Mouse (Mus musculus): Measurements from ENCODE around the gene Ntn1. TPM values are rescaled to one million over a fixed set of nuclear protein-coding genes. Genes with fewer than 3 reads are reported as not detected.

Ntn1 gene
- total RNA-seq, 2 experiments from 2014 or later: 55.4 to 61.8 TPM

DNA sequence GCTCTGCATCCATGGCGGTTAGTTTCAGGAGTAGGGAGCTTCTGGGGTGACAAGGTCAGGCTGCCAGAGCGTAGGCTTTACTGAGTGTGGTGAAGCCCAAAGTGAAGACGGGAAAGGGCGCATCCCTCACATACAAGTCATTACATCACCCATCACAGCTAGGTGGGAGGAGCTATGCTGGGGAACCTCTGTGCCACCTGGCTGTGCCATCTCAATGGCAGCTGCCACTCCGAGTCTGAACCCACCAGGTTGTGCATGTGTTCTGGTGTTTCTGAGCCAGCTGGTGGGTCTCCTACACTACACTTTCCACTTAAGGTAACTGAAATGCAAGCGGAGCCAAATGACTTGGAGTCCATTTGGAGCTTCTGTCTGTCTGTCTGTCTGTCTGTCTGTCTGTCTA, 172.8 kb downstream of the Ntn1 start:
- intact Hi-C loops (cut with DNase I): no loop called here
- DNase-seq: no peak

DNA sequence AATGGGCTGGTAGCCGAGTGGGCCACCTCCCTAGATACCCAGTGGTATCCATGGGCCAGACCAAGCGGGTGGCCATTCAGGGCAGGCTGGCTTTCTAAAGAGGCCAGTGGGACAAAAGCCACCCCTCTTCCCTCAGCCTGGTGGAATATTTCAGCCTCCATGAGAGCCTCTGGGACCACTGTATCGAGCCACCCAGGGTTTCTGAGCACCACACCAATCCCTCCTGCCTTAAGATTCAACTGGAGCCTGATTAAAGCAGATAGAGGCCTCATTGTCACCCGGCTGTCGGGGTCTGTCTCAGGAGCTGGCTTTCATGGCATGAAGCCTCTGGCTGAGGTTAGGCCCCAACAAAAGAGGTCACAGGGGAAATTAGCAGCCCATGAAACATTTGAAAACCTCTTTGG, 174.0 kb downstream of the Ntn1 start:
- intact Hi-C loops (cut with DNase I): no loop called here

DNA sequence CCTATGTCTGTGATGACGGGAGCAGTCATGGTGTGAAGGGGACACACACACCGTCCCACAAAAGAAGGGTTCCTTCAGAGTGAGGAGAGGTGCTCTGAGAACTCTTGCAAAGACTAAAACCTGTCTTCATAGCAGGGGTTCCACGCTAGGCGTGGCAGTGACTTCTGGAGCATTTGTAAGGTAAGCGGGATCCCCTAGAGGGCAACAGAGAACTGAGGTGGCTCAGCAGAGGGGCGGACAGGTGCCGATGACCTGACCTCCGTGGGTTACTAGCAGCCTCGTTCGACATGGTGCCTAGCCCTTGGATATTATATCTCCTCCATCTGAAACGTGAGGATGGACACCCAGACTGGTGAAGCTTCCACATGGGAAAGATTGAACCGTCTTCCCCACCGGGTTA, 177.5 kb downstream of the Ntn1 start:
- DNase-seq: no peak
- intact Hi-C loops (cut with DNase I): no loop called here

More for the DNA sequence above, 174.0 kb downstream of the Ntn1 start:
- no peak for DNase-seq

DNA sequence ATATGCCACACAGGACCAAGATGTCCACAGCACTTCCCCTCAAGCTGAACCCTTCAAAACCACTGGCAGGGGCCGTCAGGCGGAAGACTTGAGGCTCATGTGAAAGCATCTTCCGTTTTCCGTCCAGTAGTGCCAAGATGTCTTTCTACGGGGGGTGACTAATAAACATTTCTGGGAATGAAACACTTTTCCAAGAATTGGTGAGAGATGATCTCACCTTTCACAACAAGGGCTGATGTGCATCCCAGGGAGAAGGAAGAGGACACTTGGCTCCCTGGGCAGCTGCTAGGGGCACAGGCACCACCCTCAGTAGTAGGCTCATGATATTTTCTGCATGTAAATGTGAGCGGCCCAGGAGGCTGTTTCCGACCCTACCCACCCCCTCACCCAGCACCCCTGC, 178.4 kb downstream of the Ntn1 start:
- intact Hi-C loops (cut with DNase I): no loop called here

DNA sequence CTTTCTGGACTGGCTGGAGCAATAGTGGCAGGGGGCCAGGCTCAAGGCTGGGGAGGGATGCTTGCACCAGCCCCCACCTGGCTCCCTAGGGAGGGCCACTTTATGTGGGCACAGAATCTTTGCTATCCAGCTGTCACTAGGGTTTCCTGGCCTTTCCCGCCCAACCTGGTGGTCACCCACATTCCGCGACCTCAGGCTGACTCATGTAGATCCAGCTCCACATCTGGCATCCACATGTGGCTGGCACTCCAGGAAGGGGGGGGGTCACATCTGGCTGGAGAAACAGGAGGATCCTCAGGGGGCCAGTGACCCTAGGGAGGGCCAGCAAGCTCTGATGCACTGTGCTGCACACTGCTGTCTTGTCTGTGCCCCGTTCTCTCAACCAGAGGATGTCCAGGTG, 179.9 kb downstream of the Ntn1 start:
- intact Hi-C loops (cut with DNase I): no loop called here
- no peak for DNase-seq

More for the DNA sequence above, 178.4 kb downstream of the Ntn1 start:
- no peak for DNase-seq

DNA sequence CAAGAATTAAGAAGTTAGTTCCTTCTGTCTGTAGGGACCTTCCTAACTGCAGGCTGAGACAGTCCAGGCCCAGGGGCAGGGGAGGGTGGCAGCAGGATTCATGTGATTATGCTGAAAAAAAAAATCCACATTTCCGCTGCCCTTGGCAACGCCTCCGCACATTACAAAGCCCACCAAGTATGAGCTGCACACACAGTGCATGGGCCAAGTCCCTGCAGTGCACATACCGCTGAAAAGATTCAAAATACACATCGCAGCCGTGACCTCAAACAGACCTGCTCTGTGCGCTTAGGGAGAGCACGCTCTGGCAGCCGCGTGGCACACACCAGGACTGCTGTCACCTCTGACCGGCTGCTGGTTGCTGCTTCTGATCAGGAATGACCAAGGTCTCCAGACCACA, 184.6 kb downstream of the Ntn1 start:
- intact Hi-C loops (cut with DNase I): no loop called here
- no peak for DNase-seq

DNA sequence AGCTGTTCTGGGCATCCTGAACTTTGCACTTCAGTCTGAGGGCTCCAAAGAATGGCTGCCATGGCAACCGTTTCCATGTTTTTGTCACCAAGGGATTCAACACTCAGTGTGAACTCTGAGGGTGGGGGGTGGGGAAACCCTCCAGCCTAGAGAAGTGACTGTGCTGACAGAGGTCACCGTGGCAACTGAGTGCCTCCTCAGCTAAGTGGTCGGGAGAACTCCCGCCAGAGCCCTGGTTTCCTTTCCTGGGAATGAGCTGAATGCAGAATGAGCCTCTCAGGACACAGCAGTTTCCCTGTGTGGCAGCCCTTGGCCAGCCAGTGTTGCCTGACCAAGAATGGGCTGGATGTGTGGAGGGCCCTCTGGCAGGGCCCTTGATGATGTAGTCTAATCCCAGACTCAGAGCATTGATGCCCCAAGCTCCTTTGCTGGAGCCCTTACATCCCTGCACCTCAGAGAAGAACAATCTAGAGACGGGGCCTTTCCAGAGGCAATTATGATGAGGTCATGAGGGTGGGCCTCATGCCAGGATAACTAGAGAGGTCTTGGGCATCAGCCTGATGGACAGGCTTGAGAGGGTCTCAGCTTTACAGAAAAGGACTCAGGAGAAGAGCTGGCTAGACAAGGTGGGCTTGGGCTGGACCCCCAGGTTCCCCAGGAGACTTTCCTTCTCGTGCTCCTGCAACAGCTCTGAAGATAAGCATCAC, 185.3 kb downstream of the Ntn1 start:
- intact Hi-C loops (cut with DNase I): no loop called here
- no peak for DNase-seq

DNA sequence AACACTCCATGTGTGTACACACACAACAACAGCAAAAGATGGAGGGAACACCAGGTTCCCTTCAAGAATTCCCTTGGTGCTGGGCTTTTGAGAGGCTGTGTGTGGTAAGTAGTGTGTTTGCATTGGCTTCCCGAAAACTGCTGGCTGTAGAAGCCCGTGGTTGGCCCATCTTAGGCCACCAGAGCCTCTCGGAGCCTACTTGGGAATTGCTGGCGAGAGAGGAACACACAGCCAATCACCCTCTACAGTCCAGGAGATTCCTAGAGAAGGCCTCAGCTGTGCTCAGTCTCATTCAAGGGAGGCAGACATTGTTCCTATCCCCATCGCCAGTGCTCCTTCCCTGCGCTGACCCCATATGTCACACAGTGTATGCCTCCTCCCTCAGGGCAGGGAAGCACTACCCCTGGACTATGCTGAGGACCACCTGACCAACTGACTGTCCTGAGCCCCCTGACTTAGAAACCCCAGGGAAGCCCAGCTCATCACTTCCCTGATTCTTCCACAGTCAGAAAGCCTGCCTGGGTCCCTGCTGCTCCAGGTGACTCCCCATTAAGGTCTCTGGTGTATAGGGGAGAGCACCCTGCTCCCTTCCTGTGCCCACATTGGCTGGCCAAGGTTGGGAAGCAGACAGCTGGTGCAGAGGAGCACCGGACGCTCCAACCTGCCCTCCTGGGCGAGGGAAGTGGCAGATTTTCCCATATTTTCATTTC, 186.0 kb downstream of the Ntn1 start:
- DNase-seq: no peak
- intact Hi-C loops (cut with DNase I): loop anchor here (5.0 kb wide), 1 partner anchor 212 kb away; no protein-coding TSS in a partner anchor

DNA sequence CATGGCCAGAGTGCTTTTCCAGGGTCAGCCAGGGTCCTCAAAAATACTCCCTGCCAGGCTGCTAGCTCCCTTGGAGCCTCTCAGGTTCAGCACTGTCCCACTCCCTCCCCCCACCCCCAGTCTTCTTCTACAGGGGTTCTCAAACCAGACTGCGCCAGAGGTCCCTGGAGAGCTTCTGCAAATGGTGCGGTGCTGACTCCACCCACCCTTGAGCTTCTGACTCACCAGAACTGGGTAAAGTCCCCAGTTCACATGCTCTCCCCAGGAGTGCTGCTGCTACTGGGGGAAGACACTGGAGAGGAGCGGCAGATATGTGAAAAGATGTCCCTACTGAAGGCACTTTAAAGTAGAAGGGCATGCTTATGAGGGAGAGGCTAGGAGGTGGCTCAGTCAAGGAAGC, 186.7 kb downstream of the Ntn1 start:
- intact Hi-C loops (cut with DNase I): loop anchor here (5.0 kb wide), 1 partner anchor 212 kb away; no protein-coding TSS in a partner anchor

DNA sequence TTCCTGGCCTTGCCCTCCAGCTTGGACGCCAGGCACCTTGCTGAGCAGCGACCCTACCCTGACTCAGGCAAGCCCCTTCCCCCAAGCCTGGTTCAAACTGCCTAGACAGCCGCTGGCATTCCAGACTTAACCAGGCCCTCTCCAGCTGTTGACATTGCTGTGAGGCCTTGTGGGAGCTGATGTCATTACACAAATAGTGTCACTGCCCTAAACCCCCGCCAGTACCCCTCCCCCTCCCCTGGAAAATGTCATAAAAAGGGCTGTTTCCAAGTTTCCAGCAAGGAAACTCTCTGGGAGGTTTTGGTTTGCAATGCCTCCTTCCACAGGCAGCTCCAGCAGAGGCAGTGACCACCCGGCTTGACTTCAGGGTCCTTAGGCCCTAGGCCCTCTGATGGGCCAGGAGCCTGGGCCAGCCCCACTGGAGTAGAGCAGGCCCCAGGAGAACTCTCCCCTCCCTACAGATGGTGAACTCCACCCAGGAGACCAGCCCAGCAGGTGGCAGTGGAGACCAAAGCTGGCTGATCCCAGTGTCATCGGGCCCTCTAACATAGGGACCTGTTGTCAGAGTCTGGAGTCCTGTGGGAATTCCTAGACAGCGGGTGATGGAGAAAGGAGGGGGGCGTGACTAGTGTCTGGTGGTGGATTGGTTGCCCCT, 188.6 kb downstream of the Ntn1 start:
- intact Hi-C loops (cut with DNase I): loop anchor here (1.0 to 5.0 kb wide), 2 partner anchors 196 to 210 kb away; no protein-coding TSS in a partner anchor
- peak; percentile 67 to 69 for DNase-seq

More for the DNA sequence above, 186.7 kb downstream of the Ntn1 start:
- no peak for DNase-seq

DNA sequence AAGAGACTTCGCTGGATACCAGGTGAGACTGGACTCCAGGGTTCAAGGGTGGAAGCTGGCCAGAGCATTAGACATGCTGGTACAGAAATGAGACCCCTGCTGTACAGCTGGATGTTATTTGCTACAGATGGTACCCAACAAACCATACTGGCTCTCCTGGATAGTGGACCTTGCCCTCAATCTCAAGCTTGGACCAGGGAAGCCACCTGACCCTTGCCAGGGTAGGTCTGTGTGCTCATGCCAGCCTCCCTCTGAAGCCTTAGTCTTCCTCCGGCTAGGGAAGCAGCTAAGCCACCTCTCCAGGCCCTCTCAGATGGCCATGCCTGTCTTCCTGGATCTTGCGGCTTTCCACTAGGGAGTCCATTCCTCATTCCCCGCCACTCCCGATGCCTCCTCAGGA, 189.9 kb downstream of the Ntn1 start:
- intact Hi-C loops (cut with DNase I): loop anchor here (5.0 kb wide), 1 partner anchor 208 kb away; no protein-coding TSS in a partner anchor
- DNase-seq: no peak

DNA sequence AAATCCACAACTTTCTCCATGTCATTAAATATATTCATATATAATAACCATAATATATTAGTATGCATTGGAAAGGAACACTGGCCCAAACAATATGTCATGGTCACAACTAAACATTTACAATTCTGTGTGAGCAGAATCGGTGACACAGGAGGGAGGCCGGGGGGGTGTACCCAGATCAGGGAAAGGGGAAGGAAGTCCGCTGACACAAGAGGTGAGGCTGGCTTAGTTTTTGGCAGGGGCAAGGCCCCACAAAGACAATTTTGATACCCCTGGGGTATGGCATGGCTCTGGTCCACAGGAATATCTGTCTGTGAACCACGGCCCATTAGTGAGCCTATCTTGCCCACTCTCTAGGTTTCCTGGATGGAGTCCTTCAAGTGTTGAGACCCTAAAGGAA, 191.1 kb downstream of the Ntn1 start:
- intact Hi-C loops (cut with DNase I): no loop called here
- no peak for DNase-seq

DNA sequence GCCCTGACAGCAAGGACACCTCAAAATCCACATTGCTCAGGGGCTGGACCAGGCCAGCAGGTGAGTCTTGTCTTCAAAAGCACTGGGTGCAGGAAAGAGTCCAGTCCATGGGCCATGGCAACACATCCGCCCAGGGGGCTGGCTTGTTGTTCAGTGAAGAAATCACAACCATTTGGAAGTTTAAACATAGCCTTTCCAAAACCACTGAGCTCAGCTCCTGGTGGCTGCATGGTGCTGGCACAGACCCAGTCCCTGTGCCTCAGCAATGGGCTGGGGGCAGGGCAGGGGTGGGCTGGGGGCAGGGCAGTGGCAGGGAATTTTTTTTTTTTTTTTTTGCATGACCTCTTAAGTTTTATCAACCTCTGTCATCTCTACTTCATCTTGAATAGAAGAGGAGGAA, 192.0 kb downstream of the Ntn1 start:
- no peak for DNase-seq
- intact Hi-C loops (cut with DNase I): no loop called here

DNA sequence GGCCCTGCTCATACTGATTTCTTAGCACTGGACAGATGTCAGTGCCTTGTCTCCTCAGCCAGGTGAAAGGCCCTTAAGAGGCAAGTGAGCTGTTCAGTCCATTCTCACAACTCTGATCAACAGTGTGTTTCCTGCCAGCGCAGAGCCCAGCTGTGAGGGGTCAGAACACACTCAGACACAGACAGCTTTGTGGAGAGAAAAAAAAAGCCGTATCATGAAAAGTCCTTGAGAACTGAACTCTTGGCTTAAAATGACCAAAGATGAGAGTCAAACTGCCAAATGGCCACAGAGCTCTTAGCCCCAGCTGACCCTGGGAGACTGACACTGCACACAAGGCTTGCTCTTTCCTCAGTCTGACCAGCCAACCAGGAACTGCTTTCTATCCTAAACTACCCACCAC, 192.6 kb downstream of the Ntn1 start:
- intact Hi-C loops (cut with DNase I): no loop called here
- no peak for DNase-seq

DNA sequence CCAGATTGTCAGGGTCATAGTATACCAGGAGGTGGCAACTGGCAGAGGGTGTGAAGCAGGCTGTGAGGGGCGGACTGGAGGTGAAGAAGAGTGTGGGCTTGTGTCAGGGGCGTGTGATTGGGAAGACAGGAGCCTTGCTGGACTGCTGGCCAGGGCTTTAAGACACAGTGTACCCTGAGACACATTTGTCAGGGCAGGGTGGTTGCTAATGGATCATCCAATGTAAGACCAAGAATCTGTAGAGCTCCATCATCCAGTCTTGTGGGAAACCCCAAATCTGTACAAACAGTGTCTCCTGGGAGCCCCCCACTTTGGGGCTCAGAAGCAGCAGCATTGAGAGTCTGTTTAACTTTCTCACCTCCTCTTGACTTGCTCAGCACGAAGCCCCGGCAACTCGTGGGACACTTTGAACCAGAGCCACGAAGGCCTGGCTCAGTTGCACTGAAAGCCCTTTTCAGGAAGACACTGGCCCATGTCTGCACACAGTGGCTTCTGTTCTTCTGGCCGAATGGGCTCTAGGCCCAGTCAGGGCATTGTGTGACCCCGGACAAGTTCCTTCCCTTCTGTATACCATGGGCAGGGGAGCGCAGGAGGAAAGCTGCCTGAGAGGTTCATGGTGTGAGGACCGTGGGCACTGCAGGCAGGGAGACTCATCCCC, 194.9 kb downstream of the Ntn1 start:
- no peak for DNase-seq
- intact Hi-C loops (cut with DNase I): no loop called here

DNA sequence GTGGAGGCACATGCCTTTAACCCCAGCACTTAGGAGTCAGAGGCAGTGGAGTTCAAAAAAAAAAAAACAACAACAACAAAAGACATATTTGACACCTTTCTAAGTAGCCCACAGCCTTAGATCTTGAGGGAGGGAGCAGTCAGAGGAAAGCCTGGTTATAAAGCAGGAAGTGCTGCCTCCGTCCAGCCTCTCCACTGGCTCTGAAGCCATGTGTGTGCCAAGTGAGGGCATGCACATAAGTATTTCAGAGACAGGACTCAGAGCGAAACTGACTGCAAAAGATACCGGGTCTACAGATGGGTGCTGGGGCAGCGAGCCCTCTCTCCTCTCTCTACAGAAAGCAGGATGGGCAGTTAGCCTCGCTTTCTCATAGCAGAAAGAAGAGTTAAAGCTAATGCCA, 196.2 kb downstream of the Ntn1 start:
- intact Hi-C loops (cut with DNase I): no loop called here
- no peak for DNase-seq

DNA sequence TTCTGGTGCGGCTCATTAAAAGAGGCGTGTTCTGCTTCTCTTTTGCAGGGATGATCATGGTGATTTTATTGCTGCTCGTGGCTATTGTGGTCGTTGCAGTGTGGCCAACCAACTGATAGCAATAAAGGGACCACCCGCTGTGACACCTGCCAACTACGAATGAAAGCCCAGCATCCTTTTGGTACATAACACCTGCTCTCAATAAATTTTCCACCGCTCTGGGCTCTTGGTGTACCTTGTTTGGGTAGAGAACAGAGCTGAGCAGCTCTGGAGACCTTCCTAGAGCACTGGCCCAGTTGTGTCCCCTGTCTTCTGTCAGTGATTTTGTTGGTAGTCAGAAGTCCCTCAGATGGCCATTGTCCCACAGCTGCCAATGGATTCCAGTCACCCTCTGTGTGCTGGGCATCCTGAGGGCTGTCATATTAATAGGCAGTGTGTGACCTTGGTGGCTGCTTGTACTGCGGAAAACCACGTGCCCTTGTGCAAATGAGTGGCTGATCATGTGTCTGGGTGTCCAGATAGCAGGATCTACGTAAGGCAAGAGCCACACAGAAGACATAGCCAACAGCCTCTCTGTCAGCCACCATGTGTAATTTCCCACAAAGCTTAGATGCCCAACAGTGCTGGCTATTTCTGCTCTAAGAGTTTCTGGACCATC, 196.8 kb downstream of the Ntn1 start:
- DNase-seq: no peak
- intact Hi-C loops (cut with DNase I): no loop called here

DNA sequence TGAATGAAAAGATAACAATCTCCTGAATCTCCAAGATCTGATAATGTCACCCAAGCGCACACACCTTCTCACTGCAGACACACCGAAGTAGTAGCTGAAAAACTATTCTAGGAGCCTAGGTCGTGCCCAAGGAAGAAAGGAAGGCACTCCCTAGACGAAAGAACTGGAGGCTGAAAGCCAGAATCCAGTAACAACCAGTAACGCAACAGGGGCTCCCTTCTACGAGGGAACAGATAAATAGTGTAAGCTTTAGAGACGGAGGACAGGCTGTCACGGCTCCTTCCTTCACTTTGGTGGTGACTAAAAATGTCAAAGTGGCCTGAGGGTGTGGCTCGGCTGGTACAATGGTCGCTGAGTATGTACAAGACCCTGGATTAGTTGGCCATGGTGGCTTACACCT, 198.1 kb downstream of the Ntn1 start:
- intact Hi-C loops (cut with DNase I): no loop called here
- DNase-seq: no peak

DNA sequence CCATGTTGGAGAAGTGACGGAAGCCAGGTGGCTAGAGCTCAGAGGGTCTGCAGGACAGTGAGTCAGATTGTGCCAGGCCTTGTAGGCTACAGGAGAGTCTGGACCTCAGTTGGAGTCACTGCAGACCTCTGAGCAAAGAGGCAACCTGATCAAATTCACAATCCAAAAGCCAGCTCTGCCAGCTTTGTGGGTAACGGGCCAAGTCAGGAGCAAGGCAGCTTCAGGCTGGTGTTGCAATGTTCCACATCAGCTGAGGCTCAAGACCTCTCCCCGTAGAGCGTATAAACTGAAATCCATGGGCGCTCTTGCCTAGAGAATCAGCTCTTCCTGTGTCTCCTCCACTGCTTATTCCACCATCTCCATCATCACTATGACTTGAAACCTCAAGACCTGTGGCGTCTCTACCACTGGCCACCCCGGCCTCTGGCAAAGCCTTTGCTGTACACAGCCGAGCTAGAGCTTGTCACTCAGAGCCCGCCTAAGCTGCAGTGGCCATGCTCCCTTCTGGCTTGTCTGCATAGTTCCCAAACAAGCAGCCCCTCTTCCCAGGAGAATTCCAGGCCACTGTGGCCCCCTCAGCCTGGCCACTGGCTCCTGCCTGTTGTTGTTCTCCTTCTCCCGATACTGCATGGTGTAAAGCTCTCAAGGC, 198.7 kb downstream of the Ntn1 start:
- intact Hi-C loops (cut with DNase I): no loop called here
- DNase-seq: no peak

DNA sequence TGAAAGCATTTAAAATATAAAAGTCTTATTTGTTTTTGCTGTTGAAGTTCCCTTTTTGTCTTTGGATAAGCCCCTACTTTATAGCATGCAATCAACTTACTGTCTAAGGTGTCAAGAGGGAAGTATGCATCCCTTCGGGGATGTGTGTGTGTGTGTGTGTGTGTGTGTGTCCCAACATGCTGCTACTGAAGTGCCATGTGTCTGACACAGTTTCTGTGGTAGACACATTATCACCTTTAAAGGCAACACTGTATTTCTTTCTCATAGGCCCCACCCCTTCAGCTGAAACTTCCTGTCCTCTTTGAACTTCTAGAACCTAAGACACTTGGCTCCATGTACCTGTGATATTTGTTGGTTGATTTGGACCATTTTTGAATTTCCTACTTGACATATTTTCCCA, 199.6 kb downstream of the Ntn1 start:
- no peak for DNase-seq
- intact Hi-C loops (cut with DNase I): no loop called here
